ENCODE assay signal across 9 mouse cellular contexts in genomic region chr5:103341456-103341855, GRCm38 (mm10).
DNase-seq lines count a peak whose midpoint lies in the region; ATAC-seq and TF ChIP-seq lines count a peak whose summit lies in the region.
"Had no signal": no experiment of that assay in that cellular context is flagged by ENCODE, and none has a peak within 500 bp of the region (broad histone marks: within the 10 kb centered on the region; RNA-seq: fewer than 3 reads in every experiment).

No protein-coding gene starts in this region.

- H3K27ac ChIP-seq in gastrocnemius, adult 2 months, result no peak overlapping the region
- peak overlapping the region; percentile 44; the same call in 1 of the 2 replicates for H3K27ac ChIP-seq in neural tube, embryonic 14.5 days (ENCODE audit: low read depth, low read length)
- H3K27ac ChIP-seq in heart, embryonic 11.5 days (ENCODE audit: low read depth, low read length), result no peak overlapping the region
- H3K27ac ChIP-seq: embryonic facial prominence, embryonic 13.5 days had no signal

- TF ChIP-seq CTCF in lung, adult 2 months (IDR thresholded peaks at IDR 0.05; ENCODE audit: insufficient read depth, low read length), result no peak
- no peak for TF ChIP-seq CTCF in gastrocnemius, adult 2 months (IDR thresholded peaks at IDR 0.05)

- no peak overlapping the region for H3K9ac ChIP-seq in neural tube, embryonic 14.5 days (replicated peaks; ENCODE audit: low read depth, low read length)
- no peak overlapping the region for H3K9ac ChIP-seq in heart, embryonic 11.5 days (ENCODE audit: low read depth, low read length)
- H3K9ac ChIP-seq: embryonic facial prominence, embryonic 13.5 days had no signal

- no peak overlapping the region for H3K4me3 ChIP-seq in lung, adult 2 months (replicated peaks; ENCODE audit: extremely low read depth, low read depth, low read length)
- no peak overlapping the region for H3K4me3 ChIP-seq in gastrocnemius, adult 2 months
- H3K4me3 ChIP-seq in neural tube, embryonic 14.5 days (ENCODE audit: low read depth, low read length), result no peak overlapping the region
- no peak overlapping the region for H3K4me3 ChIP-seq in heart, embryonic 11.5 days (ENCODE audit: low read depth, low read length)
- H3K4me3 ChIP-seq: embryonic facial prominence, embryonic 13.5 days had no signal

- TF ChIP-seq POLR2A in lung, adult 2 months (IDR thresholded peaks at IDR 0.05; ENCODE audit: borderline replicate concordance, extremely low read depth, low read depth, low read length), result no peak

- peak; percentile 11 to 39 for DNase-seq in lung, adult 18-20 months
- DNase-seq in lung, adult 2 months, result no peak
- DNase-seq in cerebellum, adult 18-20 months, result peak; percentile 49 to 60
- DNase-seq in gastrocnemius, adult 2 months, result peak; percentile 51
- DNase-seq in left cerebral cortex, adult 9 months (ENCODE audit: low spot score in 2 of 2), result no peak
- no peak for DNase-seq in heart, adult 18-20 months

- H3K4me2 ChIP-seq in neural tube, embryonic 14.5 days (ENCODE audit: low read depth, low read length), result no peak overlapping the region
- H3K4me2 ChIP-seq in heart, embryonic 11.5 days, result no peak overlapping the region
- H3K4me2 ChIP-seq: embryonic facial prominence, embryonic 13.5 days had no signal

- peak; percentile 70 for ATAC-seq in neural tube, embryonic 14.5 days (ENCODE audit: low read depth)
- ATAC-seq in heart, embryonic 11.5 days (replicated peaks; ENCODE audit: insufficient number of reproducible peaks, low FRiP score, low TSS enrichment), result no peak

- no peaks in the 10 kb centered on the region; the same call in 1 of the 2 replicates for H3K9me3 ChIP-seq in neural tube, embryonic 14.5 days (ENCODE audit: control insufficient read depth, low read length)
- H3K9me3 ChIP-seq in heart, embryonic 11.5 days (replicated peaks; ENCODE audit: control insufficient read depth, low read length), result no peaks in the 10 kb centered on the region; the same call in 1 of the 2 replicates

- H3K4me1 ChIP-seq in lung, adult 2 months (ENCODE audit: control insufficient read depth, insufficient read depth, low read length), result no peaks in the 10 kb centered on the region
- H3K4me1 ChIP-seq in neural tube, embryonic 14.5 days (ENCODE audit: control insufficient read depth, insufficient read depth, low read length), result peaks cover 27% of the 10 kb centered on the region
- H3K4me1 ChIP-seq in heart, embryonic 11.5 days (ENCODE audit: control insufficient read depth, insufficient read depth, low read length), result peaks cover 3% of the 10 kb centered on the region

- 42% methylated on average over 3 of the region's 3 CpGs for WGBS in lung, adult 2 months
- WGBS in neural tube, embryonic 14.5 days, result 12% methylated on average over 3 of the region's 3 CpGs
- 68% methylated on average over 3 of the region's 3 CpGs for WGBS in heart, embryonic 11.5 days (ENCODE audit: insufficient replicate concordance)

- no peaks in the 10 kb centered on the region for H3K27me3 ChIP-seq in neural tube, embryonic 14.5 days (ENCODE audit: control insufficient read depth, insufficient read depth, low read length)
- no peaks in the 10 kb centered on the region for H3K27me3 ChIP-seq in heart, embryonic 11.5 days (ENCODE audit: control insufficient read depth, insufficient read depth, low read length)

- H3K36me3 ChIP-seq in neural tube, embryonic 14.5 days (ENCODE audit: control insufficient read depth, insufficient read depth, low read length), result no peaks in the 10 kb centered on the region
- H3K36me3 ChIP-seq in heart, embryonic 11.5 days (ENCODE audit: control insufficient read depth, insufficient read depth, low read length), result no peaks in the 10 kb centered on the region
- H3K36me3 ChIP-seq: embryonic facial prominence, embryonic 13.5 days had no signal

- intact Hi-C loops in gastrocnemius, adult 2 months (cut with DNase I), result loop anchor here (10.0 kb wide), 1 partner anchor 483 kb away; no protein-coding TSS in a partner anchor

Comparison
In these comparisons a context has a peak if more than half of its experiments do, and no peak if none do; other contexts are left out.
1. DNase-seq: peak in lung, adult 18-20 months (2 of 2), cerebellum, adult 18-20 months (2 of 2) and gastrocnemius, adult 2 months (single experiment); none in lung, adult 2 months (single experiment), left cerebral cortex, adult 9 months (0 of 2) and heart, adult 18-20 months (0 of 2).